Mouse (Mus musculus) large intestine, adult 2 months (tissue): Measurements from ENCODE around the gene Smarcd3. TPM values are rescaled to one million over a fixed set of nuclear protein-coding genes. Genes with fewer than 3 reads are reported as not detected.
"Not testable (repeated sequence)": the region's sequence is repeated elsewhere in the genome, so short reads cannot be mapped to it uniquely, and the experiment has no call there.

Experiments
- DNase-seq: peaks from one replicate; pipeline ENCODE4 v3.0.0-alpha.2; 2012; ENCODE audit warnings: low read depth, low spot score
- WGBS: fragments of 180-500 bp; shearing (Covaris S2); methylation state at CpG from one replicate; pipeline ENCODE4 v1.1.7; 2018; 5-methylcytosine and 5-hydroxymethylcytosine counted together
- polyA plus RNA-seq: library from polyadenylated mRNA; depleted of rRNA; stranded (reverse); fragments of >200 nt; gene quantifications from 2 replicates; pipeline ENCODE4 v1.2.3, GENCODE M21; 2012; rRNA removed

Gene Smarcd3
- polyA plus RNA-seq, 1 experiment: 9.3 TPM

DNA sequence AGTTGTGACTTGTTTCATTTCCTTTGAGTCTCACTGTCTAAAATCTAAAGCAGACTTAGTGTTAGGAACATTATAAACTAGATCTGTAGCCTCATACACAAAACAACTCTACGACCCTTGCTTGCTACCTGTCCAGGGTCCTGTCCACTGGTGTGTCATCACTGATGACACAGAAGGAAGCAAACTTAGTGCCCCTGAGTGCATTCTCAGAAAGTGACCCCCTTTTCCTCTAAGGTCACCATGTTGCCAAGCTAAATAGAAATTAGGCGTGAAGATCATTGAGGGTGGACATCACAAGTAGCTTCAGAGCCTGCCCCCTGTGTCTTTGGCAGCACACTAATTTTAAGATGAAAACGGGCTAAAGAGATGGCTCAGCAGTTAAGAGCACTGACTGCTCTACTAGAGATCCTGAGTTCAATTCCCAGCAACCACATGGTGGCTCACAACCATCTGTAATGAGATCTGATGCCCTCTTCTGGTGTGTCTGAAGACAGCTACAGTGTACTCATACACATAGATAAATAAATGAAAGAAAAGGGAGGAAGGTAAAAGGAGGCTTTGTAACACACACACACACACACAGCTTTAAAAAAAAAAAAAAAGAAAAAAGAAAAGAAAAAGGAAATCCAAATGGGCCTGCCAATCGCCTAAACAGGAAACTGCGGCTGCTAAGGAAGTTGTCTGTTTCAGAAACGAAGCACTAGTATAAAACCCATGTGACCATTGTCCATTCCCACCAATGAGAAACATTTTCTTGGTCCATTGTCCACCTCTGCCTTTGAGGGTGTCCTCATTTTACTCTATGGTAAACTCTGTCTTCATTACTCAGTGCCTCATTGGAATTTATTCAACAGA, 45.9 kb downstream of the Smarcd3 start:
- no peak for DNase-seq
- WGBS: 64% methylated on average over 6 of the region's 6 CpGs

DNA sequence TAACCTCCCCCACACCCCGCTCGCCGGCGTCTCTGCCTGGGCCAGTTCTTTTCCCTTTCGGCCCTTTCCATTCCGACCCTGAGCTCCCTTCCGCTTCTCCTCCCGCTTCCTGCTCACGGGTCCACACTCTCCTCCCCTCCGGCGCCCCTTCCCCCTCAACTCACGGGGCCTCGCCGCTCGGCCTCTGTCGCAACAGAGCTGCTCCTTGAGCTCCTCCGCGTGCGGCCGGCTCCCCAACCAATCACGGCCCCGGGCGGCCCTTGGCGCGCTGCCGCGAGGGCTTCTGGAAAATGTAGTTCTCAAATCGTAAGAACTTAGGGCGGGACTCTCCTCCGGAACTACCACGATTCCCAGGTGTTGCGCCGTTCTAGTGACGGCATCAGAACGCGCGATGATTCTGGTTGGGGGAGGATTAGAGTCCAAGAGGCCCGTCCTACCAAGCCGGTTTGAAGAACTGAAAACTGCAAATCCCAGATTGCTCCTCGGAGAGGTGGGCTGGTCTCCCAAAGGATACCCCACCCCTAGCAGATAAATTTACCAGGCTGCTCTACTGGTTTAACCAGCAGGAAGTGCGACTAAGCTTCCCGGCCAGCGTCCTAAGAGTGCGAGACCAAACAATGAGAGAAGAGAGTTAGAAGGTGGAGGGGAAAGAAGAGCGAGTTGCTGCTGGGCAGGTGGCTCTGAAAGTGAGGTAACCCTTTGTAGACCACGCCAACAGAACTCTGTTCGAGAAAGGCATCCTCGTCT, 46.9 kb downstream of the Smarcd3 start, which contains the start of gene Abcf2:
Gene Abcf2, minus strand, starts transcription at position 285 of the 747 bp plus-strand sequence.
- peak; percentile 100 for DNase-seq
- WGBS: under 1% methylated on average over 48 of the region's 48 CpGs

DNA sequence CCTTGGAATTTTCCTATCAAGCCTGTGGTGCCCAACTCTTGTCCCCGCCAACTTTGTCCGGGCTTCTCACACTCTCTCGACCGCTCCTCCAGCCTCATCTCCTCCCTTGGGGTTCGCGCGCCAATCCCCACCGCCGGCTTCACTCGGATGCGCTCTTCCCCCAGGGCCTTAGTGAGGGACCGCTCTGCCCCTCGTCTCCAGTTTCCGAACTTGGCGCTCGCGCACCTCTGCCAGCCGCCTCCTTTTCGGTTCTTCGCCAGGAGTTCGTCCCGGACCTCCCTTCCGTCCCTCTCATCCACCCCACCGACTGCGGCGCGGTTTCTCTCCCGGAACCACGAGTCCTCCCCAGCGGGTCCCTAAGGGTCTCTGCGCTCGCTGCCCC, 47.4 kb downstream of the Smarcd3 start:
- no peak for DNase-seq

GRCm38 (mm10) chr5:24575948-24576347, 48.3 kb downstream of the Smarcd3 start:
- no peak for DNase-seq
- 90% methylated on average over 1 of the region's 1 CpGs for WGBS

More for the DNA sequence above, 47.4 kb downstream of the Smarcd3 start:
- WGBS: 1% methylated on average over 32 of the region's 32 CpGs

- WGBS: 45% methylated on average over 2 of the region's 2 CpGs
Measured at GRCm38 (mm10) chr5:24556709-24557108, 67.5 kb downstream of the Smarcd3 start, which contains the start of gene 4931409K22Rik. Gene 4931409K22Rik, minus strand, starts transcription at chr5:24556809.

GRCm38 (mm10) chr5:24555335-24555734, 68.9 kb downstream of the Smarcd3 start:
- not testable (repeated sequence) for DNase-seq
- 85% methylated on average over 7 of the region's 7 CpGs for WGBS

More at GRCm38 (mm10) chr5:24556709-24557108, 67.5 kb downstream of the Smarcd3 start, which contains the start of gene 4931409K22Rik:
- no peak for DNase-seq

GRCm38 (mm10) chr5:24553621-24554244, 70.5 kb downstream of the Smarcd3 start:
- DNase-seq: no peak
- WGBS: 65% methylated on average over 5 of the region's 5 CpGs

GRCm38 (mm10) chr5:24551317-24551688, 72.9 kb downstream of the Smarcd3 start:
- DNase-seq: no peak
- WGBS: 46% methylated on average over 2 of the region's 2 CpGs

- WGBS: 15% methylated on average over 26 of the region's 26 CpGs
Measured at GRCm38 (mm10) chr5:24550598-24551316, 73.5 kb downstream of the Smarcd3 start.

DNA sequence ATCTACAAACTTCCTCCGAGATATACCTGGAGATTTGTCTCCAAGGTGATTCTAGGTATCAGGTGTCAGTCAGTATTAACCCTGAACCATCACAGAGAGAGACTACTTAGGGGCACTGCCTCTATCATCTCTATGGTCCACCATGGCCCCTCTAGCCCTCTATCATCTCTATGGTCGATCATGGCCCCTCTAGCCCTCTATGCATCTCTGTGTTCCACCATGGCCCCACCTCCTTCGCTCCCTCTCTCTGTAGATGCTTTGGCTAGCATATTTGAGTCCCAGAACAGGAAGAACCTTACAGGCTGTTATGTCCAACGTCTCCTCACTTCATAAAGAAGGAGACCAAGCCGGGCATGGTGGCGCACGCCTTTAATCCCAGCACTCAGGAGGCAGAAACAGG, 81.6 kb downstream of the Smarcd3 start:
- no peak for DNase-seq
- 78% methylated on average over 7 of the region's 7 CpGs for WGBS

More at GRCm38 (mm10) chr5:24550598-24551316, 73.5 kb downstream of the Smarcd3 start:
- no peak for DNase-seq

- 22% methylated on average over 6 of the region's 6 CpGs for WGBS
- DNase-seq: no peak
Measured at GRCm38 (mm10) chr5:24541144-24541569, 83.1 kb downstream of the Smarcd3 start.

Other genes starting within 250 kb of the Smarcd3 start
- gene Atg9b, start 232.3 kb downstream of the Smarcd3 start, polyA plus RNA-seq: 0.93 and 1.0 TPM in 2 replicates
- 57.7 and 79.6 TPM in 2 replicates for gene Abcb8, start 230.7 kb downstream of the Smarcd3 start, polyA plus RNA-seq
- gene Asic3, start 211.0 kb downstream of the Smarcd3 start, polyA plus RNA-seq: 0.38 and 1.1 TPM in 2 replicates
- 59.2 and 62.5 TPM in 2 replicates for gene Cdk5, start 200.9 kb downstream of the Smarcd3 start, polyA plus RNA-seq
- gene Slc4a2, start 200.6 kb downstream of the Smarcd3 start, polyA plus RNA-seq: 66.2 and 89.9 TPM in 2 replicates
- gene Fastk, start 179.1 kb downstream of the Smarcd3 start, polyA plus RNA-seq: 185 and 240 TPM in 2 replicates
- gene Tmub1, start 176.6 kb downstream of the Smarcd3 start, polyA plus RNA-seq: 65.4 and 70.3 TPM in 2 replicates
- 30.4 and 37.2 TPM in 2 replicates for gene Agap3, start 172.2 kb downstream of the Smarcd3 start, polyA plus RNA-seq
- 0.02 TPM in 1 of 2 replicates, not detected in the other for gene Gbx1, start 97.2 kb downstream of the Smarcd3 start, polyA plus RNA-seq
- gene Asb10, start 83.4 kb downstream of the Smarcd3 start, polyA plus RNA-seq: 0.14 and 0.20 TPM in 2 replicates
- gene 4931409K22Rik, start 67.6 kb downstream of the Smarcd3 start, polyA plus RNA-seq: not detected in 2 replicates
- 33.9 and 36.5 TPM in 2 replicates for gene Abcf2, start 46.9 kb downstream of the Smarcd3 start, polyA plus RNA-seq
- 13.5 and 17.4 TPM in 2 replicates for gene Chpf2, start 37.7 kb downstream of the Smarcd3 start, polyA plus RNA-seq
- 27.5 and 36.4 TPM in 2 replicates for gene Nub1, start 61.1 kb upstream of the Smarcd3 start, polyA plus RNA-seq
- 0.62 and 1.3 TPM in 2 replicates for gene Wdr86, start 106.3 kb upstream of the Smarcd3 start, polyA plus RNA-seq
- 0.11 TPM in 1 of 2 replicates, not detected in the other for gene Crygn, start 133.6 kb upstream of the Smarcd3 start, polyA plus RNA-seq
- 15.0 and 15.3 TPM in 2 replicates for gene Rheb, start 218.2 kb upstream of the Smarcd3 start, polyA plus RNA-seq